ENCODE assay signal across 7 mouse cellular contexts in the genomic region with DNA sequence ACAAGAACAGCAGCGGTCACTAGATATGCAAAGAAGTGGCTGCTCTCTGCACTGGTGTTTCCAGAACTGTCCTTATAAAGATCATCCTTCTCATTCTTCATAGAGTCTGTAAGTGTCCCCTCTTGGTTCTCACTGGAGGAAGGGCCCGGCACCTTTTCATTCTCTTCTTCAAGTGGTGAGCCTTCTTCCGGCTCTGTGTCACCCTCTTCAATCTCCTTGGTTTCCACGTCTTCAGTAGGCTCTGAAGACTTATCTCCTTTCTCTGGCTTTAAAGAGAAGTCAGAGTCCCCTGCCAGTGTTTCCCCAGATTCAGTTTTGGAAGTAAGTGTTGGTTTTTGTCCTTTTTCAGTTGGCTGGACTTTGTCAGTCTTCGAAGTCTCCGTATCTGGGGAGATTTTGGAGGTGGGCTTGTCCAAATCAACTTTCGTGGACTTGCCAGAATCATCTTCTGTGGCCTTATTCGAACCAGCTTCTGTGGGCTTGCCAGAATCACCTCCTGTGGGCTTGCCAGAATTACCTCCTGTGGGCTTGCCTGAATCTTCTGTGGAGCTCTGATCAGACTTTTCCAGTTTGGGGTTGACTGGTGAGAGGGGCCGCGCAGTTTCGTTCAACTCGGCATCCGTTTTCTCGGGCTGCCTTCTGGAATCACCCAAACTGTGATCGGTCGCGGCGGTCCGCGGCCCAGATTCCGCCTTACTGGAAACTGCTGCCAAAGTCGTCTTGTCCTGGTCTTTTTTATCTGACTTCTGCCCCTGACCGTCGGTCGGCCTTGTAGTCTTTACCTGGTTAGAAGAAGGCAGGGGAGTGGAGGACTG. TPM values are rescaled to one million over a fixed set of nuclear protein-coding genes. Genes with fewer than 3 reads are reported as not detected.
DNase-seq lines count a peak whose midpoint lies in the region; ATAC-seq and TF ChIP-seq lines count a peak whose summit lies in the region.

No protein-coding gene starts in this region.

- TF ChIP-seq CTCF in cortical plate, adult 2 months (IDR thresholded peaks at IDR 0.05; ENCODE audit: extremely low read depth, insufficient read depth, low read length) = no peak

- no peak overlapping the region for H3K27ac ChIP-seq in cortical plate, adult 2 months (ENCODE audit: insufficient read depth, low read length)
- no peak overlapping the region for H3K27ac ChIP-seq in midbrain, embryonic 16.5 days (ENCODE audit: low read length)

- TF ChIP-seq POLR2A in cortical plate, adult 2 months (IDR thresholded peaks at IDR 0.05; ENCODE audit: extremely low read depth, insufficient read depth, low read length) = no peak

- ATAC-seq in midbrain, embryonic 16.5 days = peak; percentile 22

- no peaks in the 10 kb centered on the region for H3K9me3 ChIP-seq in midbrain, embryonic 16.5 days (replicated peaks; ENCODE audit: control insufficient read depth, low read length, poor library complexity, severe bottlenecking)

- 32% methylated on average over 25 of the region's 25 CpGs for whole genome bisulfite sequencing in midbrain, embryonic 16.5 days

- H3K36me3 ChIP-seq in midbrain, embryonic 16.5 days (ENCODE audit: control insufficient read depth, insufficient read depth, low read length) = peaks cover 12% of the 10 kb centered on the region

- DNase-seq in spleen, adult 12 weeks (ENCODE audit: low spot score) = peak; percentile 11
- DNase-seq in spleen, postnatal 36 days (ENCODE audit: low spot score in 2 of 2) = no peak
- peak; percentile 73 for DNase-seq in induced T-regulatory cell, adult 2 months (ENCODE audit: low read depth)
- DNase-seq in left cerebral cortex, postnatal 14 days (ENCODE audit: low spot score in 2 of 2) = no peak
- DNase-seq in MN1 (ENCODE audit: low spot score) = no peak

- H3K4me2 ChIP-seq in midbrain, embryonic 16.5 days (ENCODE audit: low read length) = peak overlapping the region; percentile 88

- H3K4me3 ChIP-seq in cortical plate, adult 2 months (ENCODE audit: insufficient read depth, low read length) = peak overlapping the region; percentile 80
- peak overlapping the region; percentile 82 for H3K4me3 ChIP-seq in midbrain, embryonic 16.5 days (ENCODE audit: low read depth, low read length)

- intact Hi-C loops in left cerebral cortex, postnatal 14 days (cut with DNase I) = no loop called here

- peaks cover 7% of the 10 kb centered on the region for H3K4me1 ChIP-seq in cortical plate, adult 2 months (ENCODE audit: control insufficient read depth, insufficient read depth, low read length)
- H3K4me1 ChIP-seq in midbrain, embryonic 16.5 days (ENCODE audit: control insufficient read depth, insufficient read depth, low read length) = peaks cover 28% of the 10 kb centered on the region

- peak overlapping the region; percentile 77 for H3K9ac ChIP-seq in midbrain, embryonic 16.5 days (ENCODE audit: low read depth, low read length)

- H3K27me3 ChIP-seq in midbrain, embryonic 16.5 days (ENCODE audit: control insufficient read depth, insufficient read depth, low read depth, low read length) = no peaks in the 10 kb centered on the region

RNA-seq across cellular contexts. Expression of a gene that starts 1.0 kb away (rescaled TPM):
- polyA plus RNA-seq in cortical plate, adult 2 months (2012; rRNA removed) = 68.7 and 70.3 TPM in 2 replicates
- 40.7 and 45.0 TPM in 2 replicates for polyA plus RNA-seq in midbrain, embryonic 16.5 days (2015; fragmentation: Nextera tagmentation; extraction: Ambion mirVana)
- total RNA-seq in left cerebral cortex, postnatal 14 days (2021) = 10 to 100 TPM; 64.0 to 67.5 TPM

RNA-seq across cellular contexts. Expression of a gene that starts 17.5 kb away (rescaled TPM):
- polyA plus RNA-seq in cortical plate, adult 2 months (2012; rRNA removed) = 14.1 and 14.8 TPM in 2 replicates
- polyA plus RNA-seq in midbrain, embryonic 16.5 days (2015; fragmentation: Nextera tagmentation; extraction: Ambion mirVana) = 5.9 and 6.3 TPM in 2 replicates
- total RNA-seq in left cerebral cortex, postnatal 14 days (2021) = 10 to 100 TPM; 41.6 to 43.8 TPM

RNA-seq across cellular contexts. Expression of a gene that starts 17.6 kb away (rescaled TPM):
- 27.5 and 28.1 TPM in 2 replicates for polyA plus RNA-seq in cortical plate, adult 2 months (2012; rRNA removed)
- polyA plus RNA-seq in midbrain, embryonic 16.5 days (2015; fragmentation: Nextera tagmentation; extraction: Ambion mirVana) = 17.3 and 17.8 TPM in 2 replicates
- 10 to 100 TPM; 15.9 to 17.3 TPM for total RNA-seq in left cerebral cortex, postnatal 14 days (2021)

Comparison
In these comparisons a context has a peak if more than half of its experiments do, and no peak if none do; other contexts are left out.
1. DNase-seq: peak in spleen, adult 12 weeks (single experiment) and induced T-regulatory cell, adult 2 months (single experiment); none in spleen, postnatal 36 days (0 of 2), left cerebral cortex, postnatal 14 days (0 of 2) and MN1 (single experiment).